In genomic region chr10:81190912-81191321, GRCm38 (mm10) we compare ENCODE assay signal across 9 mouse cellular contexts. TPM values are rescaled to one million over a fixed set of nuclear protein-coding genes. Genes with fewer than 3 reads are reported as not detected.
DNase-seq lines count a peak whose midpoint lies in the region; ATAC-seq lines count a peak whose summit lies in the region.
"Had no signal": no experiment of that assay in that cellular context is flagged by ENCODE, and none has a peak within 500 bp of the region (broad histone marks: within the 10 kb centered on the region; RNA-seq: fewer than 3 reads in every experiment).

No protein-coding gene starts in this region.

- peaks cover 67% of the 10 kb centered on the region for H3K4me1 ChIP-seq in megakaryocyte, embryonic 14.5 days

- no peak for ATAC-seq in megakaryocyte, adult 5-6 weeks (ENCODE audit: poor library complexity, severe bottlenecking)
- ATAC-seq in monocyte, adult 5-6 weeks (replicated peaks; ENCODE audit: insufficient number of reproducible peaks, low FRiP score, low TSS enrichment, poor library complexity, severe bottlenecking): no peak

- peaks cover 5% of the 10 kb centered on the region for H3K9me3 ChIP-seq in megakaryocyte, embryonic 14.5 days

- peaks cover 51% of the 10 kb centered on the region for H3K36me3 ChIP-seq in megakaryocyte, embryonic 14.5 days (replicated peaks; ENCODE audit: low read length)
- H3K36me3 ChIP-seq in splenic B cell, adult 2 months (ENCODE audit: control insufficient read depth, insufficient read depth, low read length, poor library complexity, severe bottlenecking): peaks cover 2% of the 10 kb centered on the region

- H3K27me3 ChIP-seq in megakaryocyte, embryonic 14.5 days (replicated peaks): peaks cover 24% of the 10 kb centered on the region
- H3K27me3 ChIP-seq in splenic B cell, adult 2 months (ENCODE audit: control insufficient read depth, insufficient read depth, low read length, poor library complexity, severe bottlenecking): no peaks in the 10 kb centered on the region

- intact Hi-C loops in left cerebral cortex, postnatal 36 days (cut with DNase I): loop anchor here (10.0 kb wide), 1 partner anchor 264 kb away; the partner anchor contains the start of gene Nfic

- DNase-seq in cerebellum, adult 9-11 months: peak; percentile 66
- no peak for DNase-seq in cerebellum, adult 8-10 months
- peak; percentile 34 for DNase-seq in kidney, adult 9 months
- peak; percentile 39 for DNase-seq in splenic B cell, adult 2 months (ENCODE audit: low read depth, low spot score)
- no peak for DNase-seq in left cerebral cortex, postnatal 36 days (ENCODE audit: low spot score in 2 of 2)

- peak overlapping the region; percentile 15 for H3K4me3 ChIP-seq in megakaryocyte, embryonic 14.5 days (replicated peaks)

RNA-seq across cellular contexts. Expression of gene 4930442H23Rik, which starts 7.3 kb away (rescaled TPM):
- polyA plus RNA-seq in megakaryocyte, embryonic 14.5 days (2012; ENCODE audit: insufficient read depth, low replicate concordance): not detected in 2 replicates
- total RNA-seq in megakaryocyte, adult 5-6 weeks (2015): not detected in 2 replicates
- not detected in 2 replicates for total RNA-seq in megakaryocyte, adult 5-6 weeks (2017)
- total RNA-seq in monocyte, adult 5-6 weeks (2017): 0.49 TPM in 1 of 3 replicates, not detected in the others
- total RNA-seq in left cerebral cortex, postnatal 36 days (2021): not detected
- polyA plus RNA-seq: hindbrain, embryonic 11.5 days had no signal

RNA-seq across cellular contexts. Expression of gene Dapk3, which starts 8.1 kb away (rescaled TPM):
- 168 TPM in 2 replicates for polyA plus RNA-seq in megakaryocyte, embryonic 14.5 days (2012; ENCODE audit: insufficient read depth, low replicate concordance)
- 9.8 and 12.7 TPM in 2 replicates for total RNA-seq in megakaryocyte, adult 5-6 weeks (2015)
- total RNA-seq in megakaryocyte, adult 5-6 weeks (2017): 27.5 and 36.6 TPM in 2 replicates
- total RNA-seq in monocyte, adult 5-6 weeks (2017): 30.4 to 45.3 TPM (median 37.3 TPM) in 3 replicates
- 10 to 100 TPM; 75.0 to 76.4 TPM for total RNA-seq in left cerebral cortex, postnatal 36 days (2021)

RNA-seq across cellular contexts. Expression of gene Nmrk2, which starts 10.9 kb away (rescaled TPM):
- not detected in 2 replicates for polyA plus RNA-seq in megakaryocyte, embryonic 14.5 days (2012; ENCODE audit: insufficient read depth, low replicate concordance)
- total RNA-seq in megakaryocyte, adult 5-6 weeks (2015): not detected in 2 replicates
- not detected in 2 replicates for total RNA-seq in megakaryocyte, adult 5-6 weeks (2017)
- not detected in 3 replicates for total RNA-seq in monocyte, adult 5-6 weeks (2017)
- under 1 TPM in 1 of 2 experiments, not detected in 1; 0.34 TPM for total RNA-seq in left cerebral cortex, postnatal 36 days (2021)
- polyA plus RNA-seq: hindbrain, embryonic 11.5 days had no signal

RNA-seq across cellular contexts. Expression of gene Eef2, which starts 14.5 kb away (rescaled TPM):
- 439 and 1,295 TPM in 2 replicates for polyA plus RNA-seq in megakaryocyte, embryonic 14.5 days (2012; ENCODE audit: insufficient read depth, low replicate concordance)
- total RNA-seq in megakaryocyte, adult 5-6 weeks (2015): 394 and 408 TPM in 2 replicates
- total RNA-seq in megakaryocyte, adult 5-6 weeks (2017): 983 and 1,066 TPM in 2 replicates
- total RNA-seq in monocyte, adult 5-6 weeks (2017): 1,029 to 1,258 TPM (median 1,077 TPM) in 3 replicates
- 100 to 1,000 TPM; 857 to 954 TPM for total RNA-seq in left cerebral cortex, postnatal 36 days (2021)

RNA-seq across cellular contexts. Expression of gene Pias4, which starts 23.2 kb away (rescaled TPM):
- polyA plus RNA-seq in megakaryocyte, embryonic 14.5 days (2012; ENCODE audit: insufficient read depth, low replicate concordance): 95.2 and 184 TPM in 2 replicates
- 10.1 and 13.7 TPM in 2 replicates for total RNA-seq in megakaryocyte, adult 5-6 weeks (2015)
- 12.9 and 13.3 TPM in 2 replicates for total RNA-seq in megakaryocyte, adult 5-6 weeks (2017)
- total RNA-seq in monocyte, adult 5-6 weeks (2017): 13.0 to 24.9 TPM (median 21.2 TPM) in 3 replicates
- total RNA-seq in left cerebral cortex, postnatal 36 days (2021): 10 to 100 TPM; 26.7 to 31.8 TPM

Comparison
In these comparisons a context has a peak if more than half of its experiments do, and no peak if none do; other contexts are left out.
1. DNase-seq: peak in cerebellum, adult 9-11 months (single experiment), kidney, adult 9 months (single experiment) and splenic B cell, adult 2 months (single experiment); none in cerebellum, adult 8-10 months (single experiment) and left cerebral cortex, postnatal 36 days (0 of 2).